Mouse (Mus musculus): Measurements from ENCODE around the gene Mapk14. TPM values are rescaled to one million over a fixed set of nuclear protein-coding genes. Genes with fewer than 3 reads are reported as not detected.
A peak's percentile ranks its signal among the peaks of the same experiment; 100 is the strongest.

The Mapk14 gene
- total and polyA plus RNA-seq, 3 experiments = 61.5 to 93.2 TPM; not detected in 1

- no peaks in the 10 kb centered on the region for H3K79me2 ChIP-seq (ENCODE audit: control insufficient read depth, insufficient read depth, low read length, poor library complexity)
- peaks cover 4 to 10% of the 10 kb centered on the region in 2 experiments for H3K36me3 ChIP-seq (ENCODE audit: control insufficient read depth in 1 of 2, insufficient read depth in 2 of 2, low read length in 2 of 2)
- H3K4me3 ChIP-seq (ENCODE audit: control insufficient read depth in 1 of 2, insufficient read depth in 1 of 2, low read depth in 2 of 2, low read length in 2 of 2) = no peak overlapping the region
- TF ChIP-seq POLR2A (IDR thresholded peaks at IDR 0.05; ENCODE audit: control insufficient read depth in 1 of 2, insufficient read depth in 1 of 2, low read depth in 1 of 2, low read length in 2 of 2, poor library complexity in 1 of 2) = no peak
- no peak for TF ChIP-seq MAX (IDR thresholded peaks at IDR 0.05; ENCODE audit: low read length)
- no peak for TF ChIP-seq GATA1 (IDR thresholded peaks at IDR 0.05; ENCODE audit: low read depth, low read length)
- no peak for TF ChIP-seq POLR2AphosphoS2 (IDR thresholded peaks at IDR 0.05; ENCODE audit: low read length)
- no peak for TF ChIP-seq USF2 (IDR thresholded peaks at IDR 0.05; ENCODE audit: borderline replicate concordance in 1 of 2, insufficient read depth in 1 of 2, low read depth in 1 of 2, low read length in 2 of 2)
- no peak for TF ChIP-seq RCOR1 (IDR thresholded peaks at IDR 0.05; ENCODE audit: low read depth, low read length)
- TF ChIP-seq TBP (IDR thresholded peaks at IDR 0.05; ENCODE audit: low read depth, low read length) = no peak
- TF ChIP-seq MYB (IDR thresholded peaks at IDR 0.05; ENCODE audit: low read depth, low read length) = no peak
- no peak for TF ChIP-seq HCFC1 (IDR thresholded peaks at IDR 0.05; ENCODE audit: low read depth, low read length)
- TF ChIP-seq ZNF384 (IDR thresholded peaks at IDR 0.05; ENCODE audit: low read depth, low read length) = no peak
- no peak overlapping the region for H3K9ac ChIP-seq (ENCODE audit: control insufficient read depth, low read depth, low read length, poor library complexity, severe bottlenecking)
- H3K9me3 ChIP-seq (replicated peaks; ENCODE audit: insufficient read depth, low read length) = no peaks in the 10 kb centered on the region
- no peak for DNase-seq (ENCODE audit: low read depth, low spot score)
- H3K27ac ChIP-seq (ENCODE audit: control insufficient read depth, low read depth, low read length) = no peak overlapping the region
- peaks cover 0 to 13% of the 10 kb centered on the region in 2 experiments; a peak in 3 of 4 replicates for H3K4me1 ChIP-seq (ENCODE audit: control insufficient read depth in 1 of 2, insufficient read depth in 2 of 2, low read length in 2 of 2)
- H3K27me3 ChIP-seq (ENCODE audit: control insufficient read depth in 1 of 2, insufficient read depth in 2 of 2, low read length in 2 of 2) = no peaks in the 10 kb centered on the region
These were observed 56.9 kb downstream of the Mapk14 start for GRCm38 (mm10) chr17:28748001-28748400.

- no peak overlapping the region for H3K27ac ChIP-seq (ENCODE audit: control insufficient read depth, low read depth, low read length)
- TF ChIP-seq MXI1 (IDR thresholded peaks at IDR 0.05; ENCODE audit: low read depth, low read length) = 0 out of 2 replicates have a peak, but pooled peaks have one; percentile 18
- 0 out of 2 replicates have a peak, but pooled peaks have one; percentile 17 for TF ChIP-seq RCOR1 (IDR thresholded peaks at IDR 0.05; ENCODE audit: low read depth, low read length)
- TF ChIP-seq MAX (IDR thresholded peaks at IDR 0.05; ENCODE audit: low read length) = peak; percentile 32; the same call in 1 of the 2 replicates
- peak in 1 of 3 experiments; percentile 17; a peak in 1 of 6 replicates for TF ChIP-seq CTCF (IDR thresholded peaks at IDR 0.05 in 2 of 3, conservative IDR thresholded peaks at IDR 0.05 in 1 of 3; ENCODE audit: control insufficient read depth in 1 of 3, insufficient read depth in 1 of 3, low read depth in 2 of 3, low read length in 3 of 3, poor library complexity in 1 of 3, severe bottlenecking in 1 of 3)
- peak; percentile 4 for TF ChIP-seq RAD21 (IDR thresholded peaks at IDR 0.05; ENCODE audit: low read depth, low read length)
- TF ChIP-seq TAL1 (IDR thresholded peaks at IDR 0.05; ENCODE audit: low read length) = no peak
- TF ChIP-seq EP300 (IDR thresholded peaks at IDR 0.05; ENCODE audit: low read depth in 1 of 2, low read length in 2 of 2) = peak in 1 of 2 experiments; percentile 22; a peak in 1 of 4 replicates
- no peak for TF ChIP-seq ZC3H11A (IDR thresholded peaks at IDR 0.05; ENCODE audit: low read depth, low read length)
- TF ChIP-seq NELFE (IDR thresholded peaks at IDR 0.05; ENCODE audit: low read depth, low read length) = 0 out of 2 replicates have a peak, but pooled peaks have one; percentile 16
- H3K9me3 ChIP-seq (replicated peaks; ENCODE audit: insufficient read depth, low read length) = no peaks in the 10 kb centered on the region
- no peak overlapping the region for H3K9ac ChIP-seq (ENCODE audit: control insufficient read depth, low read depth, low read length, poor library complexity, severe bottlenecking)
- peak; percentile 61 for DNase-seq (ENCODE audit: low read depth, low spot score)
- H3K4me1 ChIP-seq (ENCODE audit: control insufficient read depth in 1 of 2, insufficient read depth in 2 of 2, low read length in 2 of 2) = peaks cover 0 to 13% of the 10 kb centered on the region in 2 experiments; a peak in 3 of 4 replicates
- no peaks in the 10 kb centered on the region for H3K27me3 ChIP-seq (ENCODE audit: control insufficient read depth in 1 of 2, insufficient read depth in 2 of 2, low read length in 2 of 2)
- H3K4me3 ChIP-seq (ENCODE audit: control insufficient read depth in 1 of 2, insufficient read depth in 1 of 2, low read depth in 2 of 2, low read length in 2 of 2) = no peak overlapping the region
- no peaks in the 10 kb centered on the region for H3K79me2 ChIP-seq (ENCODE audit: control insufficient read depth, insufficient read depth, low read length, poor library complexity)
- H3K36me3 ChIP-seq (ENCODE audit: control insufficient read depth in 1 of 2, insufficient read depth in 2 of 2, low read length in 2 of 2) = peaks cover 0 to 10% of the 10 kb centered on the region in 2 experiments; a peak in 2 of 4 replicates
These were observed 59.5 kb downstream of the Mapk14 start for GRCm38 (mm10) chr17:28750580-28750979.
